Mouse (Mus musculus) myocyte (in vitro differentiated cells): ENCODE data around the gene Slu7.

Experiments
- MAX ChIP-seq: IDR thresholded peaks from one replicate; pipeline ENCODE4 v1.6.1; 2011; ENCODE audit warnings: low read depth, mild to moderate bottlenecking, control low read depth
- MYOD1 ChIP-seq, 3 experiments: IDR thresholded peaks; one replicate each; pipeline ENCODE4 v1.6.1; 2011; ENCODE audit warnings: control low read depth in 2 of 3, low read depth in 2 of 3, mild to moderate bottlenecking in 2 of 3, moderate library complexity in 1 of 3; ENCODE audit not compliant: insufficient read length in 2 of 3, control insufficient read depth in 1 of 3
- MYOG ChIP-seq, 3 experiments: IDR thresholded peaks; one replicate each; pipeline ENCODE4 v1.6.1; 2011; ENCODE audit warnings: control low read depth in 2 of 3, low read depth in 2 of 3, mild to moderate bottlenecking in 2 of 3; ENCODE audit not compliant: insufficient read length in 2 of 3, control insufficient read depth in 1 of 3, insufficient read depth in 1 of 3
- POLR2A ChIP-seq: IDR thresholded peaks from one replicate; pipeline ENCODE4 v1.6.1; 2011; ENCODE audit warnings: low read depth, mild to moderate bottlenecking, control low read depth, moderate library complexity; ENCODE audit not compliant: insufficient read length
- USF1 ChIP-seq: IDR thresholded peaks from one replicate; pipeline ENCODE4 v1.6.1; 2011; ENCODE audit warnings: low read depth, mild to moderate bottlenecking, control low read depth, moderate library complexity

DNA sequence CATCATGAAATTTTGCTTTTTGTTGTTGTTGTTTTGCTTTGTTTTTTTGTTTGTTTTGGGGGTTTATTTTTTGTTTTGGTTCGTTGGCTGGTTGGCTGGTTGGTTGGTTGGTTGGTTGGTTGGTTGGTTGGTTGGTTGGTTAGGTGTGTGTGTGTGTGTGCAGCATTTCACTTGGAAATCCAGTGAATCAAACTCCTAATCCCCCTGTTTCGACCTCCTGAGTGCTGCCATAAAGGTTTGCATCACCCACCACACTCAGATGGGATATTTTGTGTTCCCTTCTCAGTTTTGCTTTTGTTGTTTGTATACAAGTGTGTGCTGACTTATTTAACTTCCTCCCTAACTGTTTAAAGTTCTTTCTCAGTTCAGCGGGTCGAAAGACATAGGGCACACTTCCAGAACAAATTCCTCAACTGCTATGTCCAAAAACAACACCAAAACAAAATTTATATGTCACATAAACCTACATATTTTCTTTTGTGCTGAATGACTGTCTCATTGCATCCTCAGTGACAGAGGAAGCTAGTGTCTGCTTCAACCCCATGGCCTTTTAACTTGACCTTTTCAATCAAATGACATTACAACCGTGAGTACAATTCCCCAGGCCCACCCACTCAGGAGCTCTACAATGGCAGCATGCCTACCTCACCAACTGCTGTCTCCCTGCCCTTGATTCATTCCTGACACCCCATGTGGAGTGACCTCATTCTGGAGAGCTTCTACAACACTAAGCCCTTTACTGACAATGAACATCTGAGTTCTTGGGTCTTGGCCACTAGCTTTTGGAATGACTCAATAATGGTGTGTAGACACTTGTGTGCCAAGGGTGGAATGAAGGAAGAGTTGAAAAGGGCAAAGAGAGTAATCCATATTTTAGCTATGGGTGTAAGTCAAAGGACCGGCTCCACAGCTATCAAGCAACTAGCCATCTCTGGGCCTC lies 37.6 kb downstream of the Slu7 start:
- no peak for TF ChIP-seq MYOG (IDR thresholded peaks at IDR 0.05; ENCODE audit: control insufficient read depth in 1 of 3, insufficient read depth in 1 of 3, insufficient read length in 2 of 3, low read depth in 2 of 3)
- TF ChIP-seq USF1, result no peak
- no peak for TF ChIP-seq MAX
- no peak for TF ChIP-seq POLR2A
- no peak for TF ChIP-seq MYOD1 (IDR thresholded peaks at IDR 0.05; ENCODE audit: control insufficient read depth in 1 of 3, insufficient read length in 2 of 3, low read depth in 2 of 3)
